Mouse (Mus musculus): ENCODE measurements at regions not wholly inside any gene's neighbourhood (a gene's known extent, or its start where the extent isn't known, plus 50 kb on each side); places are given as distances from the start of the nearest gene placed in this dataset.

- Histone ChIP-seq H3K27me3 (ENCODE audit: control insufficient read depth, insufficient read depth, low read length) (no peaks in the 10 kb centered on the region), H3K4me3 (ENCODE audit: low read depth, low read length) (no peak overlapping the region), H3K4me1 (ENCODE audit: control insufficient read depth, insufficient read depth, low read length) (no peaks in the 10 kb centered on the region), H3K36me3 (ENCODE audit: control insufficient read depth, insufficient read depth, low read length) (no peaks in the 10 kb centered on the region), H3K9ac (ENCODE audit: low read depth, low read length) (no peak overlapping the region), H3K4me2 (no peak overlapping the region), H3K9me3 (replicated peaks; ENCODE audit: control insufficient read depth, low read length) (no peaks in the 10 kb centered on the region), H3K27ac (ENCODE audit: low read depth, low read length) (no peak overlapping the region)
- 83% methylated on average over 8 of the region's 8 CpGs for WGBS (ENCODE audit: insufficient replicate concordance)
- ATAC-seq (replicated peaks; ENCODE audit: insufficient number of reproducible peaks, low FRiP score, low TSS enrichment) = no peak
Observed at GRCm38 (mm10) chr13:44175300-44176036, 390.9 kb downstream of the Cd83 start.

- H3K9me3 ChIP-seq (replicated peaks; ENCODE audit: control insufficient read depth, low read length) = no peaks in the 10 kb centered on the region
- no peaks in the 10 kb centered on the region for H3K36me3 ChIP-seq (ENCODE audit: control insufficient read depth, insufficient read depth, low read length)
- ATAC-seq (replicated peaks; ENCODE audit: insufficient number of reproducible peaks, low FRiP score, low TSS enrichment) = no peak
- no peaks in the 10 kb centered on the region for H3K4me1 ChIP-seq (ENCODE audit: control insufficient read depth, insufficient read depth, low read length)
- no peak overlapping the region for H3K9ac ChIP-seq (ENCODE audit: low read depth, low read length)
- no peak overlapping the region for H3K4me3 ChIP-seq (ENCODE audit: low read depth, low read length)
- no peak overlapping the region for H3K4me2 ChIP-seq
- no peaks in the 10 kb centered on the region for H3K27me3 ChIP-seq (ENCODE audit: control insufficient read depth, insufficient read depth, low read length)
- H3K27ac ChIP-seq (ENCODE audit: low read depth, low read length) = no peak overlapping the region
- 86% methylated on average over 8 of the region's 8 CpGs for WGBS (ENCODE audit: insufficient replicate concordance)
Observed at GRCm38 (mm10) chr13:44176121-44176520, 391.5 kb downstream of the Cd83 start.

GRCm38 (mm10) chr13:44178006-44178405, 393.4 kb downstream of the Cd83 start:
- no peaks in the 10 kb centered on the region for H3K9me3 ChIP-seq (replicated peaks; ENCODE audit: control insufficient read depth, low read length)
- no peaks in the 10 kb centered on the region for H3K27me3 ChIP-seq (ENCODE audit: control insufficient read depth, insufficient read depth, low read length)
- 79% methylated on average over 6 of the region's 6 CpGs for WGBS (ENCODE audit: insufficient replicate concordance)
- H3K27ac ChIP-seq (ENCODE audit: low read depth, low read length) = no peak overlapping the region
- H3K36me3 ChIP-seq (ENCODE audit: control insufficient read depth, insufficient read depth, low read length) = no peaks in the 10 kb centered on the region
- ATAC-seq (replicated peaks; ENCODE audit: insufficient number of reproducible peaks, low FRiP score, low TSS enrichment) = no peak
- H3K4me1 ChIP-seq (ENCODE audit: control insufficient read depth, insufficient read depth, low read length) = no peaks in the 10 kb centered on the region
- no peak overlapping the region for H3K4me3 ChIP-seq (ENCODE audit: low read depth, low read length)
- H3K9ac ChIP-seq (ENCODE audit: low read depth, low read length) = no peak overlapping the region
- H3K4me2 ChIP-seq = no peak overlapping the region

- no peaks in the 10 kb centered on the region for H3K27me3 ChIP-seq (ENCODE audit: control insufficient read depth, insufficient read depth, low read length)
- no peak overlapping the region for H3K4me3 ChIP-seq (ENCODE audit: low read depth, low read length)
- no peaks in the 10 kb centered on the region for H3K4me1 ChIP-seq (ENCODE audit: control insufficient read depth, insufficient read depth, low read length)
- no peak overlapping the region for H3K27ac ChIP-seq (ENCODE audit: low read depth, low read length)
- WGBS (ENCODE audit: insufficient replicate concordance) = 75% methylated on average over 3 of the region's 3 CpGs
- ATAC-seq (replicated peaks; ENCODE audit: insufficient number of reproducible peaks, low FRiP score, low TSS enrichment) = no peak
- H3K4me2 ChIP-seq = no peak overlapping the region
- no peaks in the 10 kb centered on the region for H3K36me3 ChIP-seq (ENCODE audit: control insufficient read depth, insufficient read depth, low read length)
- no peak overlapping the region for H3K9ac ChIP-seq (ENCODE audit: low read depth, low read length)
- H3K9me3 ChIP-seq (replicated peaks; ENCODE audit: control insufficient read depth, low read length) = no peaks in the 10 kb centered on the region
Observed at GRCm38 (mm10) chr13:44180384-44180783, 395.8 kb downstream of the Cd83 start.

GRCm38 (mm10) chr13:44182544-44183191, 398.1 kb downstream of the Cd83 start:
- H3K9me3 ChIP-seq (replicated peaks; ENCODE audit: control insufficient read depth, low read length) = no peaks in the 10 kb centered on the region
- H3K27ac ChIP-seq (ENCODE audit: low read depth, low read length) = no peak overlapping the region
- no peak for ATAC-seq (replicated peaks; ENCODE audit: insufficient number of reproducible peaks, low FRiP score, low TSS enrichment)
- H3K4me3 ChIP-seq (ENCODE audit: low read depth, low read length) = no peak overlapping the region
- no peak overlapping the region for H3K9ac ChIP-seq (ENCODE audit: low read depth, low read length)
- 70% methylated on average over 15 of the region's 15 CpGs for WGBS (ENCODE audit: insufficient replicate concordance)
- H3K36me3 ChIP-seq (ENCODE audit: control insufficient read depth, insufficient read depth, low read length) = no peaks in the 10 kb centered on the region
- H3K27me3 ChIP-seq (ENCODE audit: control insufficient read depth, insufficient read depth, low read length) = no peaks in the 10 kb centered on the region
- no peak overlapping the region for H3K4me2 ChIP-seq
- no peaks in the 10 kb centered on the region for H3K4me1 ChIP-seq (ENCODE audit: control insufficient read depth, insufficient read depth, low read length)

GRCm38 (mm10) chr13:44195365-44195764, 410.8 kb downstream of the Cd83 start:
- WGBS (ENCODE audit: insufficient replicate concordance) = 87% methylated on average over 5 of the region's 5 CpGs
- Histone ChIP-seq H3K36me3 (ENCODE audit: control insufficient read depth, insufficient read depth, low read length) (no peaks in the 10 kb centered on the region), H3K9ac (ENCODE audit: low read depth, low read length) (no peak overlapping the region), H3K27me3 (ENCODE audit: control insufficient read depth, insufficient read depth, low read length) (no peaks in the 10 kb centered on the region), H3K4me3 (ENCODE audit: low read depth, low read length) (no peak overlapping the region), H3K9me3 (replicated peaks; ENCODE audit: control insufficient read depth, low read length) (no peaks in the 10 kb centered on the region), H3K27ac (ENCODE audit: low read depth, low read length) (no peak overlapping the region), H3K4me2 (no peak overlapping the region), H3K4me1 (ENCODE audit: control insufficient read depth, insufficient read depth, low read length) (no peaks in the 10 kb centered on the region)
- no peak for ATAC-seq (replicated peaks; ENCODE audit: insufficient number of reproducible peaks, low FRiP score, low TSS enrichment)

- Histone ChIP-seq H3K9ac (ENCODE audit: low read depth, low read length) (no peak overlapping the region), H3K9me3 (replicated peaks; ENCODE audit: control insufficient read depth, low read length) (no peaks in the 10 kb centered on the region), H3K4me2 (no peak overlapping the region), H3K27me3 (ENCODE audit: control insufficient read depth, insufficient read depth, low read length) (no peaks in the 10 kb centered on the region), H3K27ac (ENCODE audit: low read depth, low read length) (peak overlapping the region; percentile 13; the same call in 1 of the 2 replicates), H3K4me1 (ENCODE audit: control insufficient read depth, insufficient read depth, low read length) (peaks cover 15% of the 10 kb centered on the region), H3K36me3 (ENCODE audit: control insufficient read depth, insufficient read depth, low read length) (no peaks in the 10 kb centered on the region), H3K4me3 (ENCODE audit: low read depth, low read length) (no peak overlapping the region)
- ATAC-seq (replicated peaks; ENCODE audit: insufficient number of reproducible peaks, low FRiP score, low TSS enrichment) = peak; percentile 84
- WGBS (ENCODE audit: insufficient replicate concordance) = 59% methylated on average over 4 of the region's 4 CpGs
Observed at GRCm38 (mm10) chr13:44206042-44206441, 421.5 kb downstream of the Cd83 start.

- ATAC-seq (replicated peaks; ENCODE audit: insufficient number of reproducible peaks, low FRiP score, low TSS enrichment) = 0 out of 2 replicates have a peak, but pooled peaks have one; percentile 50
- Histone ChIP-seq H3K36me3 (ENCODE audit: control insufficient read depth, insufficient read depth, low read length) (no peaks in the 10 kb centered on the region), H3K27me3 (ENCODE audit: control insufficient read depth, insufficient read depth, low read length) (no peaks in the 10 kb centered on the region), H3K4me2 (no peak overlapping the region), H3K27ac (ENCODE audit: low read depth, low read length) (peak overlapping the region; percentile 13; the same call in 1 of the 2 replicates), H3K9ac (ENCODE audit: low read depth, low read length) (no peak overlapping the region), H3K4me1 (ENCODE audit: control insufficient read depth, insufficient read depth, low read length) (peaks cover 15% of the 10 kb centered on the region), H3K4me3 (ENCODE audit: low read depth, low read length) (no peak overlapping the region), H3K9me3 (replicated peaks; ENCODE audit: control insufficient read depth, low read length) (no peaks in the 10 kb centered on the region)
- 67% methylated on average over 4 of the region's 4 CpGs for WGBS (ENCODE audit: insufficient replicate concordance)
Observed at GRCm38 (mm10) chr13:44206448-44206847, 421.9 kb downstream of the Cd83 start.
